Mouse (Mus musculus) layer of hippocampus, postnatal 14 days (tissue): ENCODE measurements at regions not wholly inside any gene's neighbourhood (a gene's known extent, or its start where the extent isn't known, plus 50 kb on each side); places are given as distances from the start of the nearest gene placed in this dataset.

Experiments
- DNase-seq, 2 experiments: peaks; one replicate each; pipeline ENCODE4 v3.0.0; 2021 to 2022; ENCODE audit warnings: low spot score in 2 of 2, mixed read lengths in 1 of 2

DNA sequence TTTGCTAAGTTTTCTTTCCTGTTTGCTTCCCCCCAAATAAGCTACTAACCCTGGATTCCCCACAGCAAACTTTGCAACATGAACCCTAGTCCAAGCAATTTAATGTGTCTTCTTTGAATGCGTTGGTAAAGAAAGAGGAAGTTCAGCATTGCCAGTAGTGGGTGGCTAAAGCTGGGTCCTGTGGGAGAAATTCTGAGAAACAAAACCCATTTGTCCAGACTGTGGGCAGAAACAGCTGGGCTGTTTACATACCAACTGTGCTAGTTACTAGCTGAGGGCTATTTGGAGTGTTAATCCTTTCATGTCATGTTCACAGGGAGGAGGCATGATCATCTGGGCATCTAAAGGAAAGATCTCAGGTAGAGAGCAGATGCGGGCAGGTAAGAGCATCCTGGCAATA lies 51.8 kb upstream of the 1190002N15Rik start:
- DNase-seq = no peak

DNA sequence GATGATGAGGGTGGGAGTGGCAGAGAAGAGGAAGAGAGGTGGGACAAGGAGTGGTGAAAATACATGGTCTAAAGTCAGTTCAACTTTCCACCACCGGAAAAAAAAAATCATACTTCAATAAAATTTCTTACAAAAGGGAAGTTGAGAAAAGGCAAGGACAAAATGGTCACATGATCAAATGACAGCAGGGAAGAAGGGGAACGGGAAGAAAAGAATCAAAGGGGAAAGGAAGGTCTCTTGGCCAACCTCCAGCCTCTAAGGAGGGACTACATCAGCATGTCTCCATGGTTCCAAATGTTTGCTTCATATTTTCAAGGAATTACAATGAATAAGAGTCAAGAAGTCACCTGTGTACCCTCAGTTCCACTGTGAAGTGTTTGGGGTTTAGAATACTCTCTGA lies 64.7 kb upstream of the Slc9a9 start:
- no peak for DNase-seq

DNA sequence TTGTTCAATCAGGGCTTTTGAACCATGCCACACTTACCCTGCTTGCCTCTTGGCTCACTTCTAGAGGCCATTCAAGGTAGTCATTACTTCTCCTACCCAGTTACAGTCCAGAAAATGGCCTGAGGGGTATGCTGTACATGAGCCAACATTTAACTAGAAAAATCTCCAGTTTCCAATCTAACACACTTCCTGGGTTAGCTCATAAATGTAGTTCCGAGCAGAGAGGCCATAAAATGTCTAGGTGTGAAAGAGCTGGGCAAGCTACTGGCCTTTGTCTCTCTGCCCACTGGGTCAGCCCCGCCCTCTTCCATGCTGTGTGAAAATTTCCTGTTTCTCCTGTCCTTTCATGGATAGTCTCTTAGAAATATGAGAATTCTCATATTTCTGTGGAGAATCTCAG lies 63.3 kb upstream of the Slc9a9 start:
- DNase-seq = no peak

DNA sequence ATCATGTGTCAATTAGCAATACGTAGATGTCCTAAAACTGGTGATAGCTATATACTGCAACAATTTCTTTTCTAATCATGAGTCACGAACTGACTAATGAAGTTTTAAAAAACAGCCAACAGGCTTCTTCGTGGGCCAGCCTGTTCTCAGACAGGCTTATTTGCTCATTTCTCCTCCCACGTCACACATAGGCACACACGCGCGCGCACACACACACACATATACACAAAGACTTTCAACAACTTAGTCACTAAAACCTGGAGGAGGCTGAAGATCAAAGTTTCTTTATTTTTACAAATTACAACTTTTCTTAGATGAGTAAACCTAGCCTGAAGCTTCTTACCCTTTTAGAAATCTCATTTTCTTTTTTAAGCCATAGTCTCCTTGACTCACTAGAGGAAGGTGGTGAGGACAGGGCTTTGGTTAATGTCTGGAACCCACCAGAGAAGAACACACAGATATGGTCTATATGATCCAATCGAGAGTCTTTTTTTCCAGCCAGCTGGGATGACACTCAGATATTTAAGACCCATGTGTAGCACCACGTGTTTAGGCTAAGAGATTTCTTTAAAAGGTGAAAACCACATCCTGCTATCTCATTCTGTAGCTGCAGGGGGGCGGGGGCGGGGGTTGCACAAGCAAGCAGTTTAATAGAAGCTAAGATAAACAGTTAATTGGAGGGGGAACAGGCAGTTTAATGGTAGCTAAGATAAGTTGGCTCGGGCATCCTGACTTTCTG lies 62.5 kb upstream of the Slc9a9 start:
- no peak for DNase-seq

DNA sequence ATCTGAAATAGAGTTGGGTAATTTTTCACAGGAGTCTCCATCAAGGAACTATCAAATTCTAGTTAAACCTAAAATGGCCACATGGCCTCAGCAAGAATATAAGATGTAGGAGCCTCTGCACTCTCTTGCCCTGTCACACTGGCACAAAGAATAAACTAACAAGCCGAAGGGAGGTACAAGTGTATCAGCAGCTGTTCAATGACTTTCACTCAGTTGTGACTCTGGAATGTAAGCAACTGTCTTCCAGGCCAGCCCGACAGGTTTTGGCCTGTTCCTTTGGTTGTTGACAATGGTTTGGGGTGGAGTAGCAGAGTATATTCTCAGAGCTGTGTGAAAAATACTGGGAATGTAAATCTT lies 62.0 kb upstream of the Slc9a9 start:
- no peak for DNase-seq

DNA sequence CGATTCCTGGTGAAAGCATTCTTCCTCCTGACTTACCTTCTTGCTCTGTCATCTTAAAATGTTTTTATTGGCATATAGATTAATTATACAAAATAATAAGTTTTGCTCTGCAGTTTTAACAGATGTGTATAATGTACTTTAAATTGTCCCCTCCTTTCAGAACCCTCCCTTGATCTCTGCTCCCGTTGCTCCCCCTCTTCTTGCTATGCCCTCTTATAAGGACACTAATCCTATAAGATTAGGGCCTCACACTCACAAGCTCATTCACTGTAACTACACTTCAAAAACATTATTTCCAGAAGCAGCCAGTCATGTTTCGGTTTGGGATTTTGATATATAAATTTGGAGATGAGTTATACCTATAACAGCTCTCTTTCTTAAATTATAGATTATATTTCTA lies 59.6 kb upstream of the Slc9a9 start:
- DNase-seq = no peak

DNA sequence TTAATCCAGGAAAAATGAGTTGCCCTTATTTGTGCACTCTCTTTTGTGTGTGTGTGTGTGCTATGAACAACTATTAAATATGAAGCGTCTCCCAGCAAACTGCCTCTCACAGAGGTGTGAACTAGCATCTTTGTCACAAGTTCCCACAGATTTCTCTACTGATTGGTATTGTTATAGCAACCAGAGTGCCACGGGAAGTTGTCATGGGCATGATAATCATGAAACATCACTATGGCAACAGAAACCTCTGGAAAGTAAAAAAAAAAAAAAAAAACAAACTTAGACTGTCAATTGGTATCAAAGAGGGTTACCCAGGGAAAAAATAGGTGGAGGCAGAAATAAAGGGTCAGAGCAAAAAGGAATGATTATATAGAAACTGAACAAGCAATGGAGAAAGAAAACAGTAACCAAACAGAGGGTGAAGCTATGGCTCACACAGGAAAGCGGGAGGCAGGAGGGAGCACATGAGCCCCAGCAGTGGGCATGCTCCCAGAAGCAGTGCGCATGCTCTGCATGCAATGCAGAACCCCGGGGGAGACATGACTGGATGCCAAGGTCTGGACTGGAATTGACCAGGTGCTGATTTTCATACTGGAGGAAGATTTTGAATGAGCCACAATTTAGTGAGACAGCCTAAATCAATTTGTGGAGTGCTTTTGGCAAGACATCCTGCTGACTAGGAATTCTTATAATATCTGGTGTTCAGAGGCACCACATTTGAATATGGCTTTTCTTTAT lies 58.9 kb upstream of the Slc9a9 start:
- DNase-seq = peak; percentile 50 to 51

DNA sequence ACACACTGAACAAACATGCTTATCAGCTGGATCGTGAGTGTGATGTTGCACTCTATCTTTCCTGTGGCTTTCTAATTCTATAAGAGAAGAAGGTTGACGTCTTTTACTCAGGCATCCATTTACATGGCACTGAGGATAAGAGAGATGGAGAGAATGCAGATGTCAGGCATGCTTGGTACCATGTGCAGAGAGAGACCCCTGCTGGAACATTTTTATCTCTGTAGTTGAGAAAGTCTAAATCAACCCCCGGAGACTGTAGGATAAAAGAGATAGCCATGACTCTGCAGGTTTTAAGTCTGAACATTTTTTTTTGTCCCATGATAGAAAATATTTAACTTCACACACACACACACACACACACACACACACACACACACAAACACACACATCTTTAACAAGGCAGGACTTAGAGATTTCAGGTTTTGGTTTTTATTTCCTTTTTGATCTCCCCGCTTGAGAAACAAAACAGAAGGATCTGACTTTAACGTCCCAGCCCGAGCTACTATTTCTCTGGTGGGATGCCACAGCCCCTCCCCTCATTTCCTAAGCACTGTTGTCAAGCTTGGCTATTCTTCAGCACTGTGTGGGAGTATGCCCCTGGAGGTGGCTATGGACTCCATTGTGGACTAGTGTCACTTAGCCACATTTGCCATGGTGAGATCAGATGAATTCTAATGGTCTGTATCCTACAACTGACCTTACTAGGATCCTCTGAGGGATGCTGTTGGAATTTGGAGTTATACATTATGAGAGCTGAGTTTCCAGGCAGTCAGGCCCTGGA lies 55.6 kb upstream of the Slc9a9 start:
- DNase-seq = peak; percentile 13 to 79

DNA sequence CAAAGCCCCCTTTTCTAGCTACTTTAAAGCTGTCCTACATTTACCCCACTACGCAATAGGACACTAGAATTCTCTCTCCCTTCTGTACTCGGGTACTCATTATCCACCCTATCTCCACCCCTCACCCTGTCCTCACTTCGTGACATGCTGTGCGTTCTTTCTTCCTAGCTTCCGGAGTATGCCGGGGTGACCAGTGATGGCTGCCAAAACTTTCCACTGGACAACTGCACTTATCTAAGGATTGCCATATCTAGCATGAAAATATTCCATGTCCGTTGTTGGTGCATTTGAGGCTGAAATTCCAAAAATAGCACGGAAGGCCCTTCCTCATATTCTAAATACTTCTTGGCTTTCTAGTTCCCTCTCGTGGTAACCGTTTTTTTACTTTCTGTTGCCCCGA lies 54.5 kb upstream of the Slc9a9 start:
- no peak for DNase-seq

DNA sequence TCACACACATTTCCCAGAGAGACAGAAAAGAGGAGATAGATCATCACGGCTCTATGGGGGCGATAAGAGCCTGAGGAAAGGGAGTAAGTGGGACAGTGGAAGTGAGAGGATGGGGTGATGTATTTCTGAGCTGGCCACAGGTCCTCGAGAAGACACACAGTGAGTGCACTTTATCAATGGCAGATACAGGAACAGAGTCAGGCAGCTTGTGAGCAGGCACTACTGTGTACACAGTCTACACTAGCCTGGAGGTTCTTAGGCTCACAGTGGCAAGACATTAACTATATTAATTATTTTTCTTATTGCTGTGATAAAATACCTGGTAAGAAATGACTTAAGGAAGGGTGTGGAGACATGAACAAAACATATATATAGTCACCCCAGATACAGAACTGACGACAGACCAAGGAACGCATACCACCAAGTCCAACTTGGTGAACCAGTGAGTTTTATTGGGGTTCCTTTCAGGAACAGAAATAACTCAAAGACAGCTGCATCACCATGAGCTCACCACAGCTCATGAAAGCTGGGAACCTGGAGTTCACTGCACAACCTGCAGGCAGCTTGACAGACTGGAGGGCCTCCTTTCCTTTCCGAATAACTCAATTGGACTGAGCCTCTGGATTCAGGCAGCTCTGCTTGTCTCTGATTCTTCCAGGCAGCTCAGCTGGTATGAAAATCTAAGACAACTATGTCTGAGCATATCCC lies 51.5 kb upstream of the Slc9a9 start:
- DNase-seq = no peak
